Mouse (Mus musculus) spleen, postnatal 0 days (tissue): ENCODE measurements around the gene Tmem107. TPM values are rescaled to one million over a fixed set of nuclear protein-coding genes. Genes with fewer than 3 reads are reported as not detected.

Source experiments
- polyA plus RNA-seq: library from polyadenylated mRNA; unstranded; fragments of >200 nt; fragmentation: Nextera tagmentation; extraction: Ambion mirVana; gene quantifications from 2 replicates; pipeline ENCODE4 v1.2.1, GENCODE M21; 2015

Gene Tmem107
- polyA plus RNA-seq, result 39.0 and 47.7 TPM in 2 replicates

DNA sequence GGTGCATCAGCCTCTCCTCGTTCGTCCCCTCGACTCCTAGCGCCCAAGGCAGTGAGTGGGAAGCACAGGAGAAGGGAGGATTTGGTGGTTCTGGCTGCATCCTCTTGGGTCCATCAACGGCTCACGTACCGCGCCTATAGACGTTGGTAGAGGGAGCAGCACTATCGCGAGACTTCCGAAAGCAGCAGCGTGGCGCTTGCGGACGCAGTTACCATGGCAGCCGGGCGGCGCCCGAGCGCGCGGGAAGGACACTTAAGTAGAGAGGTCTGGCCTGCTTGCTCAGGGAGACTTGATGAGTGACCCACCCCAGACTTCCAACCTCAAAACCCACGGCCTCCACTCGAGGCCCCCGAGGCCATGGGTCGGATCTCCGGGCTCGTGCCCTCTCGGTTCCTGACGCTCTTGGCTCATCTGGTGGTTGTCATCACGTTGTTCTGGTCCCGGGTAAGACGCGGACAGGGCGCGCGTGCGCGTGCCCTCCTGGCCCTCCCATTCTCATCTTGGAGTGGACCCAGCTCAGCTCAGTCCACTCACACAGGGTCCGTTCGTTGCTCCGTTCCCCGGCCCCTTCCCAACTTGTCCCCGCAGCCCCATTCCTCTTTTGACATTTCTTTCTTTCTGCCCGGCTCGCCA, at the start of gene Tmem107:
TSS of gene Tmem107 (plus strand) at position 217 of the 633 bp plus-strand sequence.

DNA sequence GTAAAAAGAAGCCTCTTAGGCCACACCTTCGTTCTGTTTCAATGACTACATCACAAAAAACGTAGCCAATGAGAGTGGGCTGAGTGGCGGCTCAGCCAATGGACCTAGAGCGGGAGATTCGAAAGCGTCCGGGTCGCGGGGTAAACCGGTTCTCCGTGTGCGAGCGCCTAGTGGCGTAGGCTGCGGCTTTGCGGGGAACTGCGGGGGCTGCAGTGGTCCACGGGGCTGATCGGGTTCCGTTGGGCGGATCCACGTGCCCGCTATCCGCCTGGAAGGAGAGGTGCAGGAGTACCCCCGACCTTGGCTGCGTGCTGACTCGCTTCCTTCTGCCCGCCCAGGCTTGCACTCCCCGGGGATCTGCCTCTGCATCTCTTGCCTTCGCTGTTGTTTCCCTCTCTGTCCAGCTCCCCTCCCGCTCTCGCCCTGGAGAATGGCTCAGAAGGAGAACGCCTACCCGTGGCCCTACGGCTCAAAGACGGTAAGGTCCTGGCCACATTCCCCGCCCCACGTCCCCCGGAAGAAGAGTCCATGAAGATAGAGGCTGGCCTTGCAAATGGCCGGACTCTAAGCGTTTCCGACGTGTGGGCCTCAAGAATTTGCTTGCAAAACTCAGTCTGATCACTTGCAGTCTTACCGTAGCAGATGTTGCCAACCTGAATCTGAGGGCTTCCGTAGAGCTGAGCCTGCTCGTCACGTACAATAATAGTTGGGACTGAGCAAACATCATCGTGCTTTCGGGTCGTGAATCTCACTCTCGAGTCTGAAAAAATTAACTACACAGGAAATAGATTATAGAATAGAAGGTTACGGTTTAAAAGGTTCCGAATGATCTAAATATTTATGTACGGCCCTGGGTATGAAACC, 24.8 kb upstream of the Tmem107 start, which contains the start of gene Aurkb:
TSS of gene Aurkb (plus strand) at position 117 of the 864 bp plus-strand sequence.

DNA sequence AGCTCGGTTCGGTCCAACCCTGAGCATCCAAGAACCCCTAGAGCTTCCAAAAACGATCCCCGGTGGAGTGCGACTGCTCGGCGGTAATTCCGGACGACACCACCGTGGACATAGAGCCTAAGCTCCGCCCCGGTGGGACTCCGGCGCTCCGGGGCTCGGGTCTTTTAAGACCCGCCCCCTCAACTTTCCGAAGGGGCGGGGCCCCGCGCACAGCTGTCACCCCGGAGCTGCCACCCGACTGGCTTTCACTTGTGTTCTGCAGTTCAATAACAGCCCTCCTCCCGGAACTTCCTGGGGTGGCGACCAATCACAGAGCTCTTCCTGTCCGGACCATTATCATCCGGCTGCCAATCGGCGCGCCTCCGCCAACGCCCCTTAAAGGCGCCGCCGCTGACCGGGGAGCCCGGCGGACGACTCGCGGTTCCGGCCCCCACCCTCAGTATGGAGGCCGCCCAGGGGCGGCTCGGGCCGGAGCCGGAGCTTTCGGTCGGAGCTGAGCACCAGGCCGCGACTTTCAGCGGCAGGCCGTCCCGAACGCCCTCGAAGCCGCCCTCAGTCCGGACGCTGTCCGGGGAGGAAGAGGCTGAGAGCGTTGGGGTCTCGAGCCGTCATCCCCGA, 11.1 kb upstream of the Tmem107 start, which contains the start of gene Borcs6:
TSS of gene Borcs6 (plus strand) at position 361 of the 618 bp plus-strand sequence.

DNA sequence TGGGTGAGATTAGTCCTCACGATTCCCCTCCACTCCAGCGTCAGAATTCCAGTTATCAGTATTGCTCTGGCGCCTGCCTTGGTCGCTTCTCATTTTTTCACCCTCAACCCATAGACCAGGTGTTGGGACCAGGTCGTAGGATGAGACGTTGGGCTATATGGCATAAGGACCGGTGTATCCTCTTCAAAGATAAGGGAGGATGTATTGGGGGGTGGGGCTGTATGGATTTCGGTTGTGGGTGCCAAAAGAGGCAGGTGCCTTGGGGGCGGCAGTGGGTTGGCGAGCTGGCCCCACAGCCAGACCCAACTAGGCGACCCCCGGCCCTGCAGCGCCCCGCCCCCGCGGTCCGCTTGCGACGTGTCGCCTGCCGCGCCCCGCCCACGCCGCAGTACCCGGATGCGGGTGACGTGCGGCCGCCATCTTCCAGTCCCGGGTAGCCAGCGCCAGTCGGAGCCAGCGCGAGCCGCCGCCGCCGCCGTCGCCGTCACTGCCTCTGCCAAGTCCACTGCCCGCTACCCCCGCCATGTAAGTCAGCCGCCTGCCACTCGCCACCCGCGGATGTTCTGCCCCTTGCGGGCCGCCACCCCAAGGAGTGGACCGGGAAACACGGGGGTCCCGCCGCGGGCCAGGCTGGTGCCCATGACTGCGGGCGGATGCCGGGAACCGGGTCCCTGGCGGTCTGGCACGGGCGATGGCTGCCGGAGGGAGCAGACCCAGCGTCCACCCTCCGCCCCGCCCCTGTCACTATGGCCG, 17.7 kb downstream of the Tmem107 start, which contains the start of gene Vamp2:
TSS of gene Vamp2 (plus strand) at position 388 of the 753 bp plus-strand sequence.

DNA sequence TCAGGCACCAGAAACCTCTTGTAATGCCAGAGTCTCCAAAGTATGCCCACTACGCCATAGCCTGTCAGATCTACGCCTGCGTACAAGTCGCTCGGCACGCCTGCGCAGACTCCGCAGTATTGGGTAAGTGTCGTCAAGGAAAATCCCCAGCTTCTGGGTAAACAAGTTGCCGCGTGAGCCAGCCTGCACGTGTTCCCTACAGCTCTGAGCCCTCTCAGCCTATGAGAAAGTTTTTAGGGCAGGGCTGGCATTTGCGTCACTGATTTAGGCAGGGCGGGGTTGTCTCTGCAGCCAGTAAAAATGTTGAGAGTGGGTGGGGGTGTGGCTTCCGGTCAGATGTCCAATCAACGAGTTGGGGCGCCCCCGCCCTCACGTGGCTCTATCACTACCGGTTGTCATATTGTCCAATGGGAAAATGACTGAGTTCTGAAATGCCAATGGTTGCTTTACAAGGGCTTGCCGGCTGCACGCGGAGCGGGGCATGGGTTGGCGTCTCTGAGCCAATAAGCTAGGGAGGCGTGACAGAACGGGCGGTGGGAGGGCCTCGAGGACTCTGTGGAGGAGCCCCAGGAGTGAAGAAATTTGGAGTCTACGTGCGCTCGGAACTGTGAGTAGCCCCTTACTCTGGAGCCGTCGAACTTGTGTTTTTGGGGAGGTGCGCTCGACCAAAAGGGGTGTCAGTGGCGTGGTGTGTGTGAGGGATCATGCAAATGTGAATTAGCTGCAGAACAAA, 24.3 kb downstream of the Tmem107 start, which contains the start of gene Per1:
TSS of gene Per1 (plus strand) at position 521 of the 733 bp plus-strand sequence.

DNA sequence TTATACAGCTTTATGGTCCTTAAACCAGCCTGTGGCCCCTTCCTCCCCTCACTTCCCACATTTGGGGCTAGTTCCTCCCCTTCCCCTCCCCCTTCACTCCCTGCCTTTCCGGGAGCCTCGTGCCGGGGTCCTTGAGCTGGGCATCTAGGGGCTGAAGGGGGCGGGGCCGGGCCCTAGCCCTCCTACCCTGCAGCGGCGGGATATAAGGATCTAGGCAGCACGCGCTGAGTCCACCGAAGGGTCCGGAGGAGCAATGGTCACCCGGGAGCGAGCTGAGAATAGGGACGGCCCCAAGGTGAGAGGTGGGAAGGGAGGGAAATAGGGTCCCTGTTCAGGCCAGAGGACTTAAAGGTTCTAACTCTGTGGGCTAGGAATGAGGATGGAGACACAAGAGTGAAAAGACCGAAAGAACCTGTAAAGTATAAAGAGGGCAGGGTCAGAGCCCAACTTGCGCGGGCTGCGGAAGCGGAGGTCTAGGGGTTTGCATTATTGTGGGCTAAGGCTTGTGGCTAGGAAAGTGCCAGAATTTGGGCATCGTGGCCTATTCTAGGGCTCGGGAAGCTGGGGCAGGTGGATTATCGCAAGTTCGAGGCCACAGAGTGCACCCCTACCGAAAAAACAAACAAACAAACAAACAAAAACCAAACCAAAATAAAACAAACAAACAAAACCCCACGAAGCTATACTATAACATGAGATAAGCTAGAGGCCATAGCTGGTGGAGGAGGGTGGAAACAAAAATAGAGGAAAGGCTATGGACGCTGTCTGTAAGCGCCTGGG, 49.8 kb downstream of the Tmem107 start, which contains the start of gene Hes7:
TSS of gene Hes7 (plus strand) at position 184 of the 780 bp plus-strand sequence.

DNA sequence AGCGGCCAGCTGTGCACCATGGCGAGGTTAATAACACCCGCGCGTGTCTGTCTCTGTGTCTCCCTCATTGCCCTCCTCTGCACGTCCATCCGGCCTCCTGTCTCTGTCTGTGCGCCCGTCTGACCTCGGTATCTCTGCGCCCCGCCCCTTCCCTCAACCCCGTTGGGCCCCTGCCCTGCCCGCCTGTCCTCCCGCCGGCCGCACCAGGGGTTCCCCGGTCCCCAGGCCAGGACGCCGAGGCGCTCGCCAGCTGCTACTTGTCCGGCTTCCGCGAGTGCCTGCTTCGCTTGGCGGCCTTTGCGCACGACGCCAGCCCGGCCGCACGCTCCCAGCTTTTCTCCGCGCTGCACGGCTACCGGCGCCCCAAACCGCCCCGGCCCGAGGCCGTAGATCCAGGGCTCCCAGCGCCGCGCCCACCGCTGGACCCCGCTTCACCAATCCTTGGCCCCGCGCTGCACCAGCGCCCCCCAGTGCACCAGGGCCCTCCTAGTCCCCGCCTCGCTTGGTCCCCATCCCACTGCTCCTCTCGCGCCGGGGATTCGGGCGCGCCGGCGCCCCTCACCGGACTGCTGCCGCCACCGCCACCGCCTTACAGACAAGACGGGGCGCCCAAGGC, 51.8 kb downstream of the Tmem107 start, which contains the start of gene 9130213A22Rik:
TSS of gene 9130213A22Rik (minus strand) at position 254 of the 616 bp plus-strand sequence.

Other genes starting within 250 kb of the Tmem107 start
- gene Ndel1, start 198.9 kb upstream of the Tmem107 start, polyA plus RNA-seq, result 42.3 and 50.9 TPM in 2 replicates
- 0.06 and 0.11 TPM in 2 replicates for gene Rnf222, start 182.3 kb upstream of the Tmem107 start, polyA plus RNA-seq
- gene Rpl26, start 169.2 kb upstream of the Tmem107 start, polyA plus RNA-seq, result 915 and 947 TPM in 2 replicates
- gene Odf4, start 143.7 kb upstream of the Tmem107 start, polyA plus RNA-seq, result not detected in 2 replicates
- gene Arhgef15, start 113.3 kb upstream of the Tmem107 start, polyA plus RNA-seq, result 3.7 and 4.0 TPM in 2 replicates
- 0.77 and 1.0 TPM in 2 replicates for gene Slc25a35, start 102.7 kb upstream of the Tmem107 start, polyA plus RNA-seq
- 45.0 and 45.7 TPM in 2 replicates for gene Rangrf, start 95.6 kb upstream of the Tmem107 start, polyA plus RNA-seq
- 36.9 and 37.1 TPM in 2 replicates for gene Pfas, start 62.3 kb upstream of the Tmem107 start, polyA plus RNA-seq
- gene Ctc1, start 54.9 kb upstream of the Tmem107 start, polyA plus RNA-seq, result 20.3 and 21.5 TPM in 2 replicates
- 120 and 126 TPM in 2 replicates for gene Aurkb, start 25.2 kb upstream of the Tmem107 start, polyA plus RNA-seq
- 8.3 and 9.8 TPM in 2 replicates for gene Borcs6, start 11.1 kb upstream of the Tmem107 start, polyA plus RNA-seq
- 29.9 and 31.7 TPM in 2 replicates for gene Vamp2, start 17.7 kb downstream of the Tmem107 start, polyA plus RNA-seq
- gene Per1, start 24.4 kb downstream of the Tmem107 start, polyA plus RNA-seq, result 4.2 and 7.6 TPM in 2 replicates
- gene Hes7, start 49.6 kb downstream of the Tmem107 start, polyA plus RNA-seq, result 0.22 and 0.32 TPM in 2 replicates
- gene 9130213A22Rik, start 51.8 kb downstream of the Tmem107 start, polyA plus RNA-seq, result 0.07 and 0.32 TPM in 2 replicates
- 0.25 and 0.79 TPM in 2 replicates for gene Aloxe3, start 55.1 kb downstream of the Tmem107 start, polyA plus RNA-seq
- not detected in 2 replicates for gene Alox12b, start 86.2 kb downstream of the Tmem107 start, polyA plus RNA-seq
- 0.12 and 0.61 TPM in 2 replicates for gene Alox8, start 127.0 kb downstream of the Tmem107 start, polyA plus RNA-seq
- 0.01 and 0.07 TPM in 2 replicates for gene Gucy2e, start 166.2 kb downstream of the Tmem107 start, polyA plus RNA-seq